Mouse (Mus musculus) lung, postnatal 10 days (tissue): ENCODE results near the gene Gm17622.
A peak's percentile ranks its signal among the peaks of the same experiment; 100 is the strongest.

Experiments used
- DNase-seq: peaks from one replicate; pipeline ENCODE4 v3.0.0; 2021

The Gm17622 gene

GRCm38 (mm10) chr13:96490433-96490832, at the start of gene Gm17622:
Gm17622 (plus strand) TSS chr13:96490733.
- DNase-seq = no peak

GRCm38 (mm10) chr13:96450205-96450856, 40.2 kb upstream of the Gm17622 start:
- no peak for DNase-seq

GRCm38 (mm10) chr13:96450869-96451268, 39.7 kb upstream of the Gm17622 start:
- DNase-seq = no peak

- no peak for DNase-seq
Observed at GRCm38 (mm10) chr13:96451386-96452140, 39.0 kb upstream of the Gm17622 start.

GRCm38 (mm10) chr13:96452621-96453020, 37.9 kb upstream of the Gm17622 start:
- DNase-seq = no peak

GRCm38 (mm10) chr13:96454288-96454687, 36.2 kb upstream of the Gm17622 start:
- peak; percentile 29 for DNase-seq

- no peak for DNase-seq
Observed at GRCm38 (mm10) chr13:96457566-96457965, 33.0 kb upstream of the Gm17622 start.

- DNase-seq = no peak
Observed at GRCm38 (mm10) chr13:96458018-96458417, 32.5 kb upstream of the Gm17622 start.

GRCm38 (mm10) chr13:96458606-96459005, 31.9 kb upstream of the Gm17622 start:
- DNase-seq = no peak

- DNase-seq = no peak
Observed at GRCm38 (mm10) chr13:96462644-96463043, 27.9 kb upstream of the Gm17622 start.

GRCm38 (mm10) chr13:96465315-96465714, 25.2 kb upstream of the Gm17622 start:
- no peak for DNase-seq

- no peak for DNase-seq
Observed at GRCm38 (mm10) chr13:96468678-96469077, 21.9 kb upstream of the Gm17622 start.

GRCm38 (mm10) chr13:96470556-96470955, 20.0 kb upstream of the Gm17622 start:
- no peak for DNase-seq

GRCm38 (mm10) chr13:96470957-96471356, 19.6 kb upstream of the Gm17622 start, which contains the start of gene Ankdd1b:
Ankdd1b (minus strand) TSS chr13:96471198.
- no peak for DNase-seq

- DNase-seq = no peak
Observed at GRCm38 (mm10) chr13:96477226-96477625, 13.3 kb upstream of the Gm17622 start.

- no peak for DNase-seq
Observed at GRCm38 (mm10) chr13:96478991-96479390, 11.5 kb upstream of the Gm17622 start.

GRCm38 (mm10) chr13:96487230-96487629, 3.3 kb upstream of the Gm17622 start:
- no peak for DNase-seq

GRCm38 (mm10) chr13:96487968-96488367, 2.6 kb upstream of the Gm17622 start:
- no peak for DNase-seq

GRCm38 (mm10) chr13:96496630-96497029, 6.1 kb downstream of the Gm17622 start:
- DNase-seq = no peak

- no peak for DNase-seq
Observed at GRCm38 (mm10) chr13:96499891-96500290, 9.4 kb downstream of the Gm17622 start.

GRCm38 (mm10) chr13:96505661-96506060, 15.1 kb downstream of the Gm17622 start:
- DNase-seq = peak; percentile 27

GRCm38 (mm10) chr13:96506313-96506712, 15.8 kb downstream of the Gm17622 start:
- DNase-seq = no peak

- peak; percentile 32 for DNase-seq
Observed at GRCm38 (mm10) chr13:96507541-96507940, 17.0 kb downstream of the Gm17622 start.

GRCm38 (mm10) chr13:96510635-96511034, 20.1 kb downstream of the Gm17622 start:
- DNase-seq = no peak
